Mouse (Mus musculus): ENCODE data around the gene Mef2a. TPM values are rescaled to one million over a fixed set of nuclear protein-coding genes. Genes with fewer than 3 reads are reported as not detected.
A peak's percentile ranks its signal among the peaks of the same experiment; 100 is the strongest.

Mef2a gene
- total RNA-seq, 2 experiments from 2014 or later = 151 to 157 TPM

- no peak for DNase-seq (ENCODE audit: low spot score in 2 of 2)
- TF ChIP-seq CTCF (conservative IDR thresholded peaks at IDR 0.05) = peak; percentile 53
- Histone ChIP-seq H3K27ac (no peak overlapping the region), H3K4me3 (no peak overlapping the region)
Measured at GRCm38 (mm10) chr7:67355870-67356269, 16.8 kb downstream of the Mef2a start.

- DNase-seq (ENCODE audit: low spot score in 2 of 2) = no peak
- Histone ChIP-seq H3K4me3 (no peak overlapping the region), H3K27ac (no peak overlapping the region)
- peak; percentile 62 for TF ChIP-seq CTCF (conservative IDR thresholded peaks at IDR 0.05)
Measured at GRCm38 (mm10) chr7:67353667-67354066, 19.0 kb downstream of the Mef2a start.

GRCm38 (mm10) chr7:67352989-67353388 lies 19.7 kb downstream of the Mef2a start:
- Histone ChIP-seq H3K4me3 (no peak overlapping the region), H3K27ac (no peak overlapping the region)
- DNase-seq (ENCODE audit: low spot score in 2 of 2) = no peak
- no peak for TF ChIP-seq CTCF (conservative IDR thresholded peaks at IDR 0.05)

GRCm38 (mm10) chr7:67344443-67344842 lies 28.2 kb downstream of the Mef2a start:
- H3K27ac ChIP-seq = no peak overlapping the region
- no peak for DNase-seq (ENCODE audit: low spot score in 2 of 2)
- TF ChIP-seq CTCF (conservative IDR thresholded peaks at IDR 0.05) = no peak
- no peak overlapping the region for H3K4me3 ChIP-seq

- DNase-seq (ENCODE audit: low spot score in 2 of 2) = no peak
- TF ChIP-seq CTCF (conservative IDR thresholded peaks at IDR 0.05) = no peak
Measured at GRCm38 (mm10) chr7:67342067-67342625, 30.5 kb downstream of the Mef2a start.

GRCm38 (mm10) chr7:67320359-67320758 lies 52.3 kb downstream of the Mef2a start:
- no peak for TF ChIP-seq CTCF (conservative IDR thresholded peaks at IDR 0.05)
- no peak for DNase-seq (ENCODE audit: low spot score in 2 of 2)
- no peak overlapping the region for H3K4me3 ChIP-seq

More at GRCm38 (mm10) chr7:67342067-67342625, 30.5 kb downstream of the Mef2a start:
- no peak overlapping the region for H3K4me3 ChIP-seq
- no peak overlapping the region for H3K27ac ChIP-seq

GRCm38 (mm10) chr7:67318697-67319096 lies 54.0 kb downstream of the Mef2a start:
- no peak for DNase-seq (ENCODE audit: low spot score in 2 of 2)
- no peak for TF ChIP-seq CTCF (conservative IDR thresholded peaks at IDR 0.05)
- Histone ChIP-seq H3K4me3 (no peak overlapping the region), H3K27ac (no peak overlapping the region)

More at GRCm38 (mm10) chr7:67320359-67320758, 52.3 kb downstream of the Mef2a start:
- no peak overlapping the region for H3K27ac ChIP-seq

- TF ChIP-seq CTCF (conservative IDR thresholded peaks at IDR 0.05) = no peak
- Histone ChIP-seq H3K27ac (no peak overlapping the region), H3K4me3 (no peak overlapping the region)
- DNase-seq (ENCODE audit: low spot score in 2 of 2) = no peak
Measured at GRCm38 (mm10) chr7:67313200-67313599, 59.5 kb downstream of the Mef2a start.

GRCm38 (mm10) chr7:67310151-67310550 lies 62.5 kb downstream of the Mef2a start:
- H3K27ac ChIP-seq = no peak overlapping the region
- no peak for DNase-seq (ENCODE audit: low spot score in 2 of 2)
- no peak for TF ChIP-seq CTCF (conservative IDR thresholded peaks at IDR 0.05)
- no peak overlapping the region for H3K4me3 ChIP-seq

GRCm38 (mm10) chr7:67308102-67308501 lies 64.6 kb downstream of the Mef2a start:
- no peak for TF ChIP-seq CTCF (conservative IDR thresholded peaks at IDR 0.05)
- H3K4me3 ChIP-seq = no peak overlapping the region
- no peak for DNase-seq (ENCODE audit: low spot score in 2 of 2)
- no peak overlapping the region for H3K27ac ChIP-seq

GRCm38 (mm10) chr7:67307078-67307477 lies 65.6 kb downstream of the Mef2a start:
- no peak overlapping the region for H3K4me3 ChIP-seq
- no peak for TF ChIP-seq CTCF (conservative IDR thresholded peaks at IDR 0.05)
- no peak for DNase-seq (ENCODE audit: low spot score in 2 of 2)
- H3K27ac ChIP-seq = no peak overlapping the region

GRCm38 (mm10) chr7:67304937-67305336 lies 67.7 kb downstream of the Mef2a start:
- Histone ChIP-seq H3K4me3 (no peak overlapping the region), H3K27ac (no peak overlapping the region)
- no peak for DNase-seq (ENCODE audit: low spot score in 2 of 2)
- no peak for TF ChIP-seq CTCF (conservative IDR thresholded peaks at IDR 0.05)

GRCm38 (mm10) chr7:67296419-67296818 lies 76.2 kb downstream of the Mef2a start:
- no peak for DNase-seq (ENCODE audit: low spot score in 2 of 2)
- H3K27ac ChIP-seq = no peak overlapping the region
- no peak overlapping the region for H3K4me3 ChIP-seq
- TF ChIP-seq CTCF (conservative IDR thresholded peaks at IDR 0.05) = no peak

- no peak overlapping the region for H3K4me3 ChIP-seq
- no peak for DNase-seq (ENCODE audit: low spot score in 2 of 2)
- H3K27ac ChIP-seq = no peak overlapping the region
- TF ChIP-seq CTCF (conservative IDR thresholded peaks at IDR 0.05) = no peak
Measured at GRCm38 (mm10) chr7:67291356-67291755, 81.3 kb downstream of the Mef2a start.
